Mouse (Mus musculus): Measurements from ENCODE around the gene Adat1. TPM values are rescaled to one million over a fixed set of nuclear protein-coding genes. Genes with fewer than 3 reads are reported as not detected.
A peak's percentile ranks its signal among the peaks of the same experiment; 100 is the strongest.

The Adat1 gene
- polyA plus RNA-seq, 1 experiment from 2014 or later, result 5.6 TPM

DNA sequence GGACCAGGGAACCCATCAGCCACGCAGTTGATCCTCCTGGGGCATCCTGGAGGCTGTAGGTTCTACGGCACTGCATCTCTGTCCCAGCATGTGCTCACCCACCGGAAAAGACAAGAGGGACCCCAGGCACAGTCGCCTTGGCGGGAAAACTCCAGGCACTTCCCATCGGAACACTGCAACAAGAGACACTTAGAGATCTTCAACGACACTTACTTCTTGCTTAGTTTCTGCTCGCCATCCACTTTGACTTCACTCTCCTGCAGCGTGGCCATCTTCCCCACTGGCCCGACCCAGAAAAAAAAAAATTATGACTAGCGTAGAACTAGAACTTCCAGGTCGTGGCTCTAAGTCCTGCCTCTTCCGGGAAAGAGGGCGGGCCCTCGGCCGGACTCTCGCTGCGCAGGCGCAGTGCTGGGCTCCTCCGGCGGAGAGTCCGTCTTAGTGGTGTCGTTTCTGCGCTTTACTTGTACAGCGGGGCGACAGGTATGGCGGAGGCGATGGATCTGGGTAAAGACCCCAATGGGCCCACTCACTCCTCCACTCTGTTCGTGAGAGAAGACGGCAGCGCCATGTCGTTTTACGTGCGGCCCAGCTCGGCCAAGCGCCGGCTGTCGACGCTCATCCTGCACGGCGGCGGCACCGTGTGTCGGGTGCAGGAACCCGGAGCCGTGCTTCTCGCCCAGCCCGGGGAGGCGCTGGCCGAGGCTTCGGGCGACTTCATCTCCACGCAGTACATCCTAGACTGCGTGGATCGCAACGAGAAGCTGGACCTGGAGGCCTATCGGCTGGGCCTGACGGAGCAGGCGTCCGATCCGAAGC is 19.1 kb upstream of the Adat1 start, which contains the start of the genes Kars and Terf2ip:
Gene Kars, minus strand, starts transcription at position 327 of the 819 bp plus-strand sequence.
Gene Terf2ip, plus strand, starts transcription at position 402 of the 819 bp plus-strand sequence.
- peaks cover 15% of the 10 kb centered on the region for H3K4me1 ChIP-seq (ENCODE audit: control insufficient read depth, insufficient read depth, low read length)
- peaks cover 12% of the 10 kb centered on the region for H3K36me3 ChIP-seq (ENCODE audit: control insufficient read depth, insufficient read depth, low read length)
- DNase-seq (peak; percentile 98), ATAC-seq (ENCODE audit: low FRiP score, low TSS enrichment) (peak; percentile 95)
- H3K4me2 ChIP-seq (ENCODE audit: low read length), result peak within 1 kb of the TSS; percentile 64
- H3K27me3 ChIP-seq (ENCODE audit: control insufficient read depth, insufficient read depth, low read length), result no peaks in the 10 kb centered on the region
- H3K9me3 ChIP-seq (ENCODE audit: control insufficient read depth, low read length), result no peaks in the 10 kb centered on the region
- under 1% methylated on average over 61 of the region's 61 CpGs for WGBS
- H3K27ac ChIP-seq (replicated peaks; ENCODE audit: low read depth, low read length), result peak within 1 kb of the TSS; percentile 84
- peak within 1 kb of the TSS; percentile 97 for H3K4me3 ChIP-seq (replicated peaks; ENCODE audit: low read depth, low read length)
- peak within 1 kb of the TSS; percentile 92 for H3K9ac ChIP-seq (replicated peaks; ENCODE audit: low read length)

DNA sequence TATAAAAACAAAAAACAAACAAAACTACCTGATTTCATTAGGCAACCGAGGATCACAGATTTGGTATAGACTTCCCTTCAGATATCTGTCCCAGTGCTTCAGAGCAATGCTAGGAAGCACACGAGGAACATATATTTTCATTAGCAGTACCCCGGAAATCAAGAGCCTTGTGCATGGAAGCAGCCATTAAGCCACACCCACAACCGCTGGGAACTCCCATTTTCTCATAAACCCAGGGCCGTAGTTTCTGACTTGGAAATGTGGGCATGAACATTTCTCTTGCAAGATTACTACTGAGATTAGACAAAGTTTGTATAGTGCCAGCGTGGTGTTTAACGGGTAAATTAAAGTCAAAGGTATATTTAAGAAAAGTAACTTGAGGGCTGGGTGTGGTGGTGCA is 17.5 kb upstream of the Adat1 start:
- ATAC-seq (ENCODE audit: low FRiP score, low TSS enrichment), result no peak
- H3K27ac ChIP-seq (replicated peaks; ENCODE audit: low read depth, low read length), result no peak overlapping the region
- no peak overlapping the region for H3K4me2 ChIP-seq (ENCODE audit: low read length)
- H3K27me3 ChIP-seq (ENCODE audit: control insufficient read depth, insufficient read depth, low read length), result no peaks in the 10 kb centered on the region
- H3K4me3 ChIP-seq (replicated peaks; ENCODE audit: low read depth, low read length), result no peak overlapping the region
- no peaks in the 10 kb centered on the region for H3K9me3 ChIP-seq (ENCODE audit: control insufficient read depth, low read length)
- DNase-seq, result no peak
- H3K4me1 ChIP-seq (ENCODE audit: control insufficient read depth, insufficient read depth, low read length), result peaks cover 15% of the 10 kb centered on the region
- peaks cover 8% of the 10 kb centered on the region for H3K36me3 ChIP-seq (ENCODE audit: control insufficient read depth, insufficient read depth, low read length)
- no peak overlapping the region for H3K9ac ChIP-seq (replicated peaks; ENCODE audit: low read length)
- 95% methylated on average over 7 of the region's 7 CpGs for whole genome bisulfite sequencing

DNA sequence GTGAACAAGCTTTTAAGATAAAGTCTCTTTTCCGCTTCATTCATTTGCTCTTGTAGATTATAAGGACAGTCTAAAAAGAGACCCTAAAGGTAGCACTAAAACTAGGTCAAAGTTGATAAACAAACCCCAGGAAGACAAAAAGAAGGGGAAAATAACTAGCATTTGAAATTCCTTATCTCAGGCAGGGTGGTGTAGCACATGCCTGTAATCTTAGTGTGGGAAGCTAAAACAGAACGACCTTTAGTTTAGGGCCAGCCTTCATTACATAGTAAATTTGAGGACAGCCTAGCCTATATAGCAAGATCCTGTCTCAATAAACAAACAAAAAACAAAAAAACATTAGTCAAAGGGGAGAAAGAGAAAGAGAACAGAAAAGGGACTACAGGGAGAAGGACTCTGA is 15.6 kb upstream of the Adat1 start:
- no peak overlapping the region for H3K4me2 ChIP-seq (ENCODE audit: low read length)
- 95% methylated on average over 2 of the region's 2 CpGs for WGBS
- no peak overlapping the region for H3K27ac ChIP-seq (replicated peaks; ENCODE audit: low read depth, low read length)
- H3K9ac ChIP-seq (replicated peaks; ENCODE audit: low read length), result no peak overlapping the region
- no peaks in the 10 kb centered on the region for H3K27me3 ChIP-seq (ENCODE audit: control insufficient read depth, insufficient read depth, low read length)
- no peaks in the 10 kb centered on the region for H3K9me3 ChIP-seq (ENCODE audit: control insufficient read depth, low read length)
- H3K36me3 ChIP-seq (ENCODE audit: control insufficient read depth, insufficient read depth, low read length), result peaks cover 24% of the 10 kb centered on the region
- no peak overlapping the region for H3K4me3 ChIP-seq (replicated peaks; ENCODE audit: low read depth, low read length)
- ATAC-seq (ENCODE audit: low FRiP score, low TSS enrichment), result no peak
- DNase-seq, result no peak
- H3K4me1 ChIP-seq (ENCODE audit: control insufficient read depth, insufficient read depth, low read length), result peaks cover 8% of the 10 kb centered on the region

DNA sequence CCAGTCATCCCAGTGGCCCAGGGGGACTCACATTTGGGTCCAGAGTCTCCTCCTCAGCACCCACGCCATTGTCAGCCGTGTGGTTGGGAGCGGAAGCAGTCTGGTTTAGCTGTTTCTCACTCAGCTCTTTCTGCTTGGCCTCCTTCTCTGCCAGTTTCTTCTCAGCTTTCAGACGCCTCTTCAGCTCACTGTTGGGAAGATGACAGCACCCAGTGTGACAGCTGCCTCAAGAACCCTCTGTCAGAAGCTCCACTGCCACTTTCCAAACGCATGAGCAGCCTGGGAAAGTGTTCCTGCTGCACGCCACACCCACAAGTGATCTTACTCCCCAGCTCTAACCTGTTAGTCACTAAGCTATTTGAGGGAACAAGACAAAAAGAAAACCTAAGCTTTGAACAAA is 13.5 kb upstream of the Adat1 start:
- Histone ChIP-seq H3K36me3 (ENCODE audit: control insufficient read depth, insufficient read depth, low read length) (peaks cover 45% of the 10 kb centered on the region), H3K27me3 (ENCODE audit: control insufficient read depth, insufficient read depth, low read length) (no peaks in the 10 kb centered on the region)
- 95% methylated on average over 6 of the region's 6 CpGs for WGBS

DNA sequence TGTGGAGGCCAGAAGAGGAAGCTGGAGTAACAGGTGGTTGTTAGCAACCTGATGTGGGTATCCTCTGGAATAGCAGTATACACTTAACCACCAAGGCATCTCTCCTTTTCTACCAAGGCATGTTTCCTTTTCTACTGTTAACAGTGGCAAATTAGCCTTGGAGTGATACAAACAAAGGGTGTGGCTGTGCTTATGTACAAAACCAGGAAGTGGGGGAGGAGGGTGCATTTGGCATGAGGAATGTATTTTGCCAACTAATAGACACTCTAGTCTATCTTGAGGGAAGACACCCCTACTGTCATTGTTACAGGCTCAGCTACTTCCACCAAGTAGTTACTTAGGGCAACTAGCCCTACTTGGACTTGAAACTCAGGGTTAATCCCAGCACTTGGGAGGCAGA is 12.7 kb upstream of the Adat1 start:
- Histone ChIP-seq H3K9ac (replicated peaks; ENCODE audit: low read length) (no peak overlapping the region), H3K4me2 (ENCODE audit: low read length) (no peak overlapping the region), H3K4me1 (ENCODE audit: control insufficient read depth, insufficient read depth, low read length) (no peaks in the 10 kb centered on the region), H3K36me3 (ENCODE audit: control insufficient read depth, insufficient read depth, low read length) (peaks cover 53% of the 10 kb centered on the region), H3K4me3 (replicated peaks; ENCODE audit: low read depth, low read length) (no peak overlapping the region), H3K27me3 (ENCODE audit: control insufficient read depth, insufficient read depth, low read length) (no peaks in the 10 kb centered on the region), H3K27ac (replicated peaks; ENCODE audit: low read depth, low read length) (no peak overlapping the region), H3K9me3 (ENCODE audit: control insufficient read depth, low read length) (no peaks in the 10 kb centered on the region)
- DNase-seq, result no peak
- no peak for ATAC-seq (ENCODE audit: low FRiP score, low TSS enrichment)

More for the DNA sequence above, 13.5 kb upstream of the Adat1 start:
- H3K27ac ChIP-seq (replicated peaks; ENCODE audit: low read depth, low read length), result no peak overlapping the region
- no peak overlapping the region for H3K9ac ChIP-seq (replicated peaks; ENCODE audit: low read length)
- peaks cover 6% of the 10 kb centered on the region for H3K4me1 ChIP-seq (ENCODE audit: control insufficient read depth, insufficient read depth, low read length)
- ATAC-seq (ENCODE audit: low FRiP score, low TSS enrichment), result no peak
- H3K9me3 ChIP-seq (ENCODE audit: control insufficient read depth, low read length), result no peaks in the 10 kb centered on the region
- no peak overlapping the region for H3K4me3 ChIP-seq (replicated peaks; ENCODE audit: low read depth, low read length)
- H3K4me2 ChIP-seq (ENCODE audit: low read length), result no peak overlapping the region
- no peak for DNase-seq

DNA sequence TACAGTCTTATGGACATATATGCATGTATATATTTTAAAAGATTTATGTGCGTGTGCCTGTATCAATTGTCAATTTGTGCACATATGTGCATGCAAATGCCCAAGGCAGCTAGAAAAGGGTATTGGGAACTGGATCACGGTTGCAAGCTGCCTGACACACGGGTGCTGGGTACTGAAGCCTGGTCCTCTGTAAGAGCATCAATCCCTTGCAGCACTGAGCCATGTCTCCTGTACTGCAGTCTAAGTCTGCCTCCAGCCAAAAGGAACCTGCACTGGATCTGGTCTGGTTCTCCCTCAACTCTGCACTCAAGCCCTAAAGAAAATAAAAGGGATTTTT is 569 bp upstream of the Adat1 start:
- Histone ChIP-seq H3K36me3 (ENCODE audit: control insufficient read depth, insufficient read depth, low read length) (peaks cover 59% of the 10 kb centered on the region), H3K4me1 (ENCODE audit: control insufficient read depth, insufficient read depth, low read length) (peaks cover 5% of the 10 kb centered on the region; the same call in 1 of the 2 replicates), H3K9ac (replicated peaks; ENCODE audit: low read length) (no peak overlapping the region), H3K9me3 (ENCODE audit: control insufficient read depth, low read length) (no peaks in the 10 kb centered on the region), H3K4me3 (replicated peaks; ENCODE audit: low read depth, low read length) (no peak overlapping the region), H3K27ac (replicated peaks; ENCODE audit: low read depth, low read length) (no peak overlapping the region), H3K4me2 (ENCODE audit: low read length) (peak overlapping the region; percentile 58), H3K27me3 (ENCODE audit: control insufficient read depth, insufficient read depth, low read length) (no peaks in the 10 kb centered on the region)
- ATAC-seq (ENCODE audit: low FRiP score, low TSS enrichment), result no peak
- 76% methylated on average over 3 of the region's 3 CpGs for WGBS
- no peak for DNase-seq

DNA sequence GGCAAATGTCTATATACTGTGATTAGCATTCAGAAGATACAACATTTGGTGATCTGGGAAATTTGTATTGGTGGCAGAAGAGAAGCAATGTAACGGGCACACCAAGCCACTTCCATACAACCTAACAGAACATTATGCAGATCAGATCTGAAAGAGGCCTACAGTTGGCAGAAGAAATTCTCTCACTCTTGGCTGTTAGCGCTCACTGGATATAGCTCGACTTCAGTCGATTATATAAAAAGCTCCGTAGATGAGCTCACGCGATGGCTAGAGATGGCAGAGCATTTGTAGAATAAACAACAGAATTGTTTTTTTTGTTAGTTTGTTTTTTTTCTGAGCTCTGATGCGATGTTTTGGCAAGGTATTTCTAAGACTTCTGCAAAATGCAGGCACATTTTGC is 824 bp downstream of the Adat1 start:
- H3K27ac ChIP-seq (replicated peaks; ENCODE audit: low read depth, low read length), result no peak overlapping the region
- no peaks in the 10 kb centered on the region for H3K9me3 ChIP-seq (ENCODE audit: control insufficient read depth, low read length)
- H3K9ac ChIP-seq (replicated peaks; ENCODE audit: low read length), result peak overlapping the region; percentile 64
- no peaks in the 10 kb centered on the region for H3K27me3 ChIP-seq (ENCODE audit: control insufficient read depth, insufficient read depth, low read length)
- H3K36me3 ChIP-seq (ENCODE audit: control insufficient read depth, insufficient read depth, low read length), result peaks cover 56% of the 10 kb centered on the region
- peak overlapping the region; percentile 58 for H3K4me2 ChIP-seq (ENCODE audit: low read length)
- no peak for ATAC-seq (ENCODE audit: low FRiP score, low TSS enrichment)
- H3K4me1 ChIP-seq (ENCODE audit: control insufficient read depth, insufficient read depth, low read length), result peaks cover 5% of the 10 kb centered on the region; the same call in 1 of the 2 replicates
- DNase-seq, result no peak
- H3K4me3 ChIP-seq (replicated peaks; ENCODE audit: low read depth, low read length), result peak overlapping the region; percentile 57
- WGBS, result 67% methylated on average over 8 of the region's 8 CpGs

DNA sequence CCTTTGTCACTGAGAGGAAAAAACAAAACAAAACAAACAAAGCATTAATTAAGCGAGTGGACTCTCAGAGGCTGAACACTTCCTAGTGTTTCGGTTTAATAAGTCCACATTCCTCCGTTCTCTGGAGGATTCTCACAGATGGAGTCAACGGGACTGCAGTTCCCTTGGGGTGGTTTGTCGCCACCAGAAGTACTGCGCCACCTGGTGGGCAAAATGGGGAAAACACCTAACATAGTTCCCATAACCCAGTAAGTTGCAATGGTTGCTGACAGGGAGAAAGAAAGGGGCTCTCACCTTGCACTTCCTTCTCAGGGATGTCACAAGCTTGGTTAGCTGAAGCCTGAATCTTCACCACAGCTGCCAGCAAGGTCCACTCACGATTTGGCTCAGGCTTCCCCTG is 2.2 kb downstream of the Adat1 start:
- no peak for ATAC-seq (ENCODE audit: low FRiP score, low TSS enrichment)

DNA sequence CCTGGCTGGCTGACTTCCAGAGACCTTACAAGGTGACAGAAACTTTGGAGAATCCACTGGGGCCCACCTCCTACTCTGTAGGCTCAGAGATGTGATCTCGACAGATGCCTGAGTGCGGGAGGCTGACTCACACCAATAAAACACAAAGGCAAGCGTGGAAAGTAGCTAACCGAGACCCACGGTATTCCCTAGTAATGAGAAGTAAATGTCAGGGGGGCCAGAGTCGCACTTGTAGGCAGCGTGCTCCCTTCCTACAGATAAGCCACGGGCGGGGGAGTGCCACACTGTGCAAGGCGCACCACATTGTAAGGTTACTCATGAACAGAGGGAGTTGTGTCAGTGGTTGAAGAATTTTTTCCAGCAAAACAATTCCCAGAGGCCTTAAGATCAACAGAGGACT is 7.6 kb downstream of the Adat1 start:
- H3K4me3 ChIP-seq (replicated peaks; ENCODE audit: low read depth, low read length), result no peak overlapping the region
- no peak for DNase-seq
- no peaks in the 10 kb centered on the region for H3K4me1 ChIP-seq (ENCODE audit: control insufficient read depth, insufficient read depth, low read length)
- H3K36me3 ChIP-seq (ENCODE audit: control insufficient read depth, insufficient read depth, low read length), result peaks cover 50% of the 10 kb centered on the region; the same call in 1 of the 2 replicates
- no peak overlapping the region for H3K27ac ChIP-seq (replicated peaks; ENCODE audit: low read depth, low read length)
- no peak for ATAC-seq (ENCODE audit: low FRiP score, low TSS enrichment)
- WGBS, result 90% methylated on average over 10 of the region's 10 CpGs
- H3K4me2 ChIP-seq (ENCODE audit: low read length), result no peak overlapping the region
- no peak overlapping the region for H3K9ac ChIP-seq (replicated peaks; ENCODE audit: low read length)
- H3K9me3 ChIP-seq (ENCODE audit: control insufficient read depth, low read length), result no peaks in the 10 kb centered on the region
- no peaks in the 10 kb centered on the region for H3K27me3 ChIP-seq (ENCODE audit: control insufficient read depth, insufficient read depth, low read length)

More for the DNA sequence above, 2.2 kb downstream of the Adat1 start:
- Histone ChIP-seq H3K4me3 (replicated peaks; ENCODE audit: low read depth, low read length) (no peak overlapping the region), H3K9ac (replicated peaks; ENCODE audit: low read length) (no peak overlapping the region), H3K36me3 (ENCODE audit: control insufficient read depth, insufficient read depth, low read length) (peaks cover 52% of the 10 kb centered on the region), H3K4me1 (ENCODE audit: control insufficient read depth, insufficient read depth, low read length) (peaks cover 5% of the 10 kb centered on the region; the same call in 1 of the 2 replicates), H3K4me2 (ENCODE audit: low read length) (no peak overlapping the region), H3K27me3 (ENCODE audit: control insufficient read depth, insufficient read depth, low read length) (no peaks in the 10 kb centered on the region), H3K27ac (replicated peaks; ENCODE audit: low read depth, low read length) (no peak overlapping the region), H3K9me3 (ENCODE audit: control insufficient read depth, low read length) (no peaks in the 10 kb centered on the region)
- 21% methylated on average over 7 of the region's 7 CpGs for WGBS
- peak; percentile 87 for DNase-seq

Data from midbrain, embryonic 14.5 days (tissue).